Mouse (Mus musculus) C2C12 (cell line): ENCODE results near the gene Dtx1. TPM values are rescaled to one million over a fixed set of nuclear protein-coding genes. Genes with fewer than 3 reads are reported as not detected.

Experiments
- H3K27me3 ChIP-seq: one replicate; pipeline ENCODE4 v1.6.1; 2011; ENCODE audit not compliant: control insufficient read depth, insufficient read depth, insufficient read length
- H3K36me3 ChIP-seq: one replicate; pipeline ENCODE4 v1.6.1; 2011; ENCODE audit not compliant: control insufficient read depth, insufficient read depth
- H3K4me3 ChIP-seq: one replicate; pipeline ENCODE4 v1.5.1; 2011; ENCODE audit warnings: mild to moderate bottlenecking, control low read depth; ENCODE audit not compliant: poor library complexity, insufficient read depth, severe bottlenecking
- H3K79me2 ChIP-seq: one replicate; pipeline ENCODE4 v1.6.1; 2011; ENCODE audit not compliant: control insufficient read depth, insufficient read depth
- H3K79me3 ChIP-seq: one replicate; pipeline ENCODE4 v1.6.1; 2011; ENCODE audit warnings: low read depth, control low read depth
- H3ac ChIP-seq: one replicate; pipeline ENCODE3; 2011; ENCODE audit warnings: low read depth; ENCODE audit not compliant: control insufficient read depth, insufficient read length
- CEBPB ChIP-seq: IDR thresholded peaks from one replicate; pipeline ENCODE4 v1.6.1; 2011; ENCODE audit warnings: low read depth, mild to moderate bottlenecking, control low read depth, moderate library complexity
- CTCF ChIP-seq: IDR thresholded peaks from one replicate; pipeline ENCODE4 v1.5.1; 2011; ENCODE audit not compliant: control insufficient read depth, insufficient read depth, insufficient read length
- FOSL1 ChIP-seq: IDR thresholded peaks from one replicate; pipeline ENCODE4 v1.8.0; 2011; ENCODE audit warnings: mild to moderate bottlenecking, low read length; ENCODE audit not compliant: poor library complexity, insufficient read depth, severe bottlenecking
- MAX ChIP-seq: IDR thresholded peaks from one replicate; pipeline ENCODE4 v1.6.1; 2011; ENCODE audit warnings: mild to moderate bottlenecking, control low read depth
- MYOD1 ChIP-seq: IDR thresholded peaks from one replicate; pipeline ENCODE4 v1.6.1; 2011; ENCODE audit warnings: low read depth; ENCODE audit not compliant: control insufficient read depth, insufficient read length
- MYOG ChIP-seq: IDR thresholded peaks from one replicate; pipeline ENCODE4 v1.6.1; 2011; ENCODE audit not compliant: control insufficient read depth, insufficient read length; ENCODE audit errors: extremely low read depth
- USF1 ChIP-seq: IDR thresholded peaks from one replicate; pipeline ENCODE4 v1.6.1; 2011; ENCODE audit warnings: low read depth, mild to moderate bottlenecking, control low read depth, moderate library complexity
- polyA plus RNA-seq: library from polyadenylated mRNA; unstranded; fragments of >200 nt; fragmentation: generic; extraction: Trizol; gene quantifications from one replicate; pipeline ENCODE4 v1.2.1, GENCODE M21; 2012; ENCODE audit warnings: missing spikeins

The Dtx1 gene
- polyA plus RNA-seq, 1 experiment, result not detected

DNA sequence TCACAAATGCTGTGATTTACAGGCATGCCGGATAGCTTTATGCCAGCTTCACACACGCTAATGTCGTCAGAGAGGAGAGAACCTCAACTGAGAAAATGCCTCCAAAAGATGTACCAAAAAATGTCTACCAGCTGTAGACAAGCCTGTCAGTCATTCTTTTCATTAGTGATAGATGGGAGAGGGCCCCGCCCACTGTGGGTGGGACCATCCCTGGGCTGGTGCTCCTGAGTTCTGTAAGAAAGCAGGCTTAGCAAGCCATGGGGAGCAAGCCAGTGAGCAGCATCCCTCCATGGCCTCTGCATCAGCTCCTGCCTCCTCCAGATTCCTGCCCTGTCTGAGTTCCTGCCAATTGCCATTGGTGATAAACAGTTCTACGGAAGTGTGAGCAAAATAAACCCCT lies 76.1 kb downstream of the Dtx1 start:
- H3K36me3 ChIP-seq, result no peaks in the 10 kb centered on the region
- TF ChIP-seq CEBPB (no peak), MYOG (no peak), USF1 (no peak), FOSL1 (no peak), MAX (no peak), CTCF (no peak), MYOD1 (no peak)
- no peaks in the 10 kb centered on the region for H3K79me2 ChIP-seq
- H3K4me3 ChIP-seq, result no peak overlapping the region
- H3ac ChIP-seq, result no peak overlapping the region
- no peaks in the 10 kb centered on the region for H3K79me3 ChIP-seq
- peaks cover 37% of the 10 kb centered on the region for H3K27me3 ChIP-seq

GRCm38 (mm10) chr5:120634860-120635259 lies 76.9 kb downstream of the Dtx1 start:
- H3K4me3 ChIP-seq, result no peak overlapping the region
- H3K27me3 ChIP-seq, result peaks cover 31% of the 10 kb centered on the region

GRCm38 (mm10) chr5:120634131-120634530 lies 77.6 kb downstream of the Dtx1 start, which contains the start of gene Cfap73:
TSS of gene Cfap73 (minus strand) at chr5:120634235.
- Histone ChIP-seq H3ac (no peak within 1 kb of the TSS), H3K36me3 (no peaks in the 10 kb centered on the region), H3K27me3 (peaks cover 26% of the 10 kb centered on the region), H3K4me3 (no peak within 1 kb of the TSS), H3K79me2 (no peaks in the 10 kb centered on the region), H3K79me3 (no peaks in the 10 kb centered on the region)
- TF ChIP-seq CEBPB, result no peak
- no peak for TF ChIP-seq USF1
- TF ChIP-seq CTCF, result no peak
- TF ChIP-seq MYOG, result no peak
- TF ChIP-seq MYOD1, result no peak

More at GRCm38 (mm10) chr5:120634860-120635259, 76.9 kb downstream of the Dtx1 start:
- no peaks in the 10 kb centered on the region for H3K36me3 ChIP-seq
- H3K79me2 ChIP-seq, result no peaks in the 10 kb centered on the region
- TF ChIP-seq FOSL1 (no peak), CEBPB (no peak), USF1 (no peak), MYOD1 (no peak), MYOG (no peak), MAX (no peak), CTCF (no peak)
- H3ac ChIP-seq, result no peak overlapping the region
- no peaks in the 10 kb centered on the region for H3K79me3 ChIP-seq

DNA sequence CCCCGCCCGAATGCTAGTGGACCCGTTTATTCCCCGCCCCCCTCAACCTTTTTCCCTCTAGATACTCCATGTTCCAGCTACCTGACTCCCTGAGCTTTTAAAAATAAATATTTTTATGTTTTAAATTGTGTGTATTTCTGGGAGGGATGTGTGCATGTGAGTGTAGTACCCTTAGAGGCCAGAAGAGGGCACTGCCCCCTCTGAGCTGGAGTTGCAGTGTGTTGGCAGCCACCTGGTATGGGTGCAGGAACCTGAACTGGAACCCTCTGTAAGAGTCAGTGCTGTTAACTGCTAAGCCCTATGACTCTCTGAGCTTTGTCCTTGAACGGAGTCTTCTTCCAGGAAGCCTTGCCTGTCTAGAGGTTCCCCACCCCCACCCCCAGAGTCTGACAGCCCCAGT lies 79.8 kb downstream of the Dtx1 start:
- Histone ChIP-seq H3K27me3 (peaks cover 21% of the 10 kb centered on the region), H3K79me3 (no peaks in the 10 kb centered on the region), H3K36me3 (peaks cover 13% of the 10 kb centered on the region), H3K4me3 (no peak overlapping the region), H3K79me2 (no peaks in the 10 kb centered on the region), H3ac (no peak overlapping the region)
- TF ChIP-seq MAX (no peak), MYOG (no peak), CEBPB (no peak), CTCF (no peak), MYOD1 (no peak), FOSL1 (no peak), USF1 (no peak)

GRCm38 (mm10) chr5:120631128-120631527 lies 80.6 kb downstream of the Dtx1 start:
- Histone ChIP-seq H3K79me2 (no peaks in the 10 kb centered on the region), H3K27me3 (peaks cover 18% of the 10 kb centered on the region), H3K36me3 (peaks cover 13% of the 10 kb centered on the region), H3K79me3 (no peaks in the 10 kb centered on the region), H3K4me3 (no peak overlapping the region), H3ac (no peak overlapping the region)
- TF ChIP-seq MYOD1 (no peak), FOSL1 (no peak), CEBPB (no peak), MYOG (no peak), MAX (no peak), USF1 (no peak), CTCF (no peak)

Other genes starting within 250 kb of the Dtx1 start
- 0.69 TPM for gene Sdsl, start 239.1 kb downstream of the Dtx1 start, polyA plus RNA-seq
- gene Sds, start 235.4 kb downstream of the Dtx1 start, polyA plus RNA-seq, result 0.19 TPM
- 36.4 TPM for gene Plbd2, start 208.3 kb downstream of the Dtx1 start, polyA plus RNA-seq
- gene Slc8b1, start 200.8 kb downstream of the Dtx1 start, polyA plus RNA-seq, result 6.1 TPM
- 34.6 TPM for gene Tpcn1, start 123.3 kb downstream of the Dtx1 start, polyA plus RNA-seq
- gene Iqcd, start 122.9 kb downstream of the Dtx1 start, polyA plus RNA-seq, result 0.33 TPM
- 17.2 TPM for gene Rita1, start 99.3 kb downstream of the Dtx1 start, polyA plus RNA-seq
- 50.2 TPM for gene Ddx54, start 99.2 kb downstream of the Dtx1 start, polyA plus RNA-seq
- gene Cfap73, start 77.7 kb downstream of the Dtx1 start, polyA plus RNA-seq, result not detected
- gene Rasal1, start 63.1 kb downstream of the Dtx1 start, polyA plus RNA-seq, result not detected
- gene Oas2, start 37.9 kb upstream of the Dtx1 start, polyA plus RNA-seq, result not detected
- not detected for gene Oas3, start 65.7 kb upstream of the Dtx1 start, polyA plus RNA-seq
- not detected for gene Oas1e, start 83.6 kb upstream of the Dtx1 start, polyA plus RNA-seq
- gene Oas1c, start 100.6 kb upstream of the Dtx1 start, polyA plus RNA-seq, result 0.07 TPM
- gene Oas1f, start 135.4 kb upstream of the Dtx1 start, polyA plus RNA-seq, result not detected
- not detected for gene Oas1h, start 149.5 kb upstream of the Dtx1 start, polyA plus RNA-seq
- not detected for gene Oas1g, start 175.7 kb upstream of the Dtx1 start, polyA plus RNA-seq
- gene Oas1a, start 195.6 kb upstream of the Dtx1 start, polyA plus RNA-seq, result 0.02 TPM
- gene Oas1d, start 202.6 kb upstream of the Dtx1 start, polyA plus RNA-seq, result not detected